Mouse (Mus musculus) embryonic facial prominence, embryonic 11.5 days (tissue): Measurements from ENCODE around the gene Ugt1a5. TPM values are rescaled to one million over a fixed set of nuclear protein-coding genes. Genes with fewer than 3 reads are reported as not detected.

Experiments
- ATAC-seq: fragments of 200-750 bp; cut with Nextera tagmentation; replicated peaks from 2 replicates; pipeline ENCODE4 v1.8.0; 2017; ENCODE audit warnings: low read depth; ENCODE audit not compliant: insufficient number of reproducible peaks, low FRiP score, low TSS enrichment
- DNase-seq: peaks from one replicate; pipeline ENCODE4 v3.0.0-alpha.2; 2015; ENCODE audit warnings: low spot score
- H3K27ac ChIP-seq: fragments of 300-500 bp; sonication (generic); replicated peaks from 2 replicates; pipeline ENCODE4 v1.5.1; 2014; ENCODE audit warnings: mild to moderate bottlenecking, low read depth, low read length, control low read depth
- H3K27me3 ChIP-seq: fragments of 300-500 bp; sonication (generic); 2 replicates; pipeline ENCODE4 v1.6.1; 2014; ENCODE audit warnings: mild to moderate bottlenecking, low read length, moderate library complexity, mixed read lengths; ENCODE audit not compliant: control insufficient read depth, insufficient read depth
- H3K36me3 ChIP-seq: fragments of 300-500 bp; sonication (generic); replicated peaks from 2 replicates; pipeline ENCODE4 v1.6.1; 2014; ENCODE audit warnings: low read depth, mild to moderate bottlenecking, low read length, moderate library complexity, mixed read lengths; ENCODE audit not compliant: control insufficient read depth, insufficient read depth
- H3K4me1 ChIP-seq: fragments of 300-500 bp; sonication (generic); 2 replicates; pipeline ENCODE4 v1.6.1; 2014; ENCODE audit warnings: low read length, mixed read lengths; ENCODE audit not compliant: control insufficient read depth, insufficient read depth
- H3K4me2 ChIP-seq: fragments of 300-500 bp; sonication (generic); 2 replicates; pipeline ENCODE4 v1.6.1; 2014; ENCODE audit warnings: low read depth, mild to moderate bottlenecking, control low read depth, low read length, moderate library complexity
- H3K4me3 ChIP-seq: fragments of 300-500 bp; sonication (generic); 2 replicates; pipeline ENCODE4 v1.5.1; 2014; ENCODE audit warnings: low read depth, low read length, control low read depth
- H3K9ac ChIP-seq: fragments of 300-500 bp; sonication (generic); replicated peaks from 2 replicates; pipeline ENCODE4 v1.6.1; 2014; ENCODE audit warnings: mild to moderate bottlenecking, control low read depth, low read length
- H3K9me3 ChIP-seq: fragments of 300-500 bp; sonication (generic); replicated peaks from 2 replicates; pipeline ENCODE4 v1.6.1; 2016; ENCODE audit warnings: mild to moderate bottlenecking, low read length, inconsistent platforms, mixed read lengths; ENCODE audit not compliant: control insufficient read depth
- WGBS: fragments of 180-500 bp; shearing (Covaris S2); extraction: QIAGEN DNeasy Blood & Tissue Kit; methylation state at CpG from one replicate; pipeline ENCODE4 v1.1.7; 2014; 5-methylcytosine and 5-hydroxymethylcytosine counted together
- polyA plus RNA-seq: library from polyadenylated mRNA; unstranded; fragments of >200 nt; fragmentation: Nextera tagmentation; extraction: Ambion mirVana; gene quantifications from 2 replicates; pipeline ENCODE4 v1.2.1, GENCODE M21; 2014

Ugt1a5 gene
- polyA plus RNA-seq, 1 experiment from 2014 or later: not detected

GRCm38 (mm10) chr1:88249596-88249995 lies 83.8 kb downstream of the Ugt1a5 start:
- Histone ChIP-seq H3K4me1 (no peaks in the 10 kb centered on the region), H3K27ac (no peak overlapping the region), H3K9me3 (peaks cover 93% of the 10 kb centered on the region), H3K36me3 (no peaks in the 10 kb centered on the region), H3K27me3 (no peaks in the 10 kb centered on the region), H3K4me3 (no peak overlapping the region), H3K9ac (no peak overlapping the region), H3K4me2 (no peak overlapping the region)
- 80% methylated on average over 7 of the region's 7 CpGs for WGBS
- ATAC-seq (no peak; the same call in 1 of the 2 replicates), DNase-seq (no peak)

- Histone ChIP-seq H3K36me3 (no peaks in the 10 kb centered on the region), H3K9ac (no peak overlapping the region), H3K9me3 (peaks cover 93% of the 10 kb centered on the region), H3K27me3 (no peaks in the 10 kb centered on the region), H3K27ac (no peak overlapping the region), H3K4me3 (no peak overlapping the region), H3K4me1 (no peaks in the 10 kb centered on the region), H3K4me2 (no peak overlapping the region)
- 84% methylated on average over 5 of the region's 5 CpGs for WGBS
- DNase-seq (no peak), ATAC-seq (no peak; the same call in 1 of the 2 replicates)
Observed at GRCm38 (mm10) chr1:88250023-88250422, 84.2 kb downstream of the Ugt1a5 start.

DNA sequence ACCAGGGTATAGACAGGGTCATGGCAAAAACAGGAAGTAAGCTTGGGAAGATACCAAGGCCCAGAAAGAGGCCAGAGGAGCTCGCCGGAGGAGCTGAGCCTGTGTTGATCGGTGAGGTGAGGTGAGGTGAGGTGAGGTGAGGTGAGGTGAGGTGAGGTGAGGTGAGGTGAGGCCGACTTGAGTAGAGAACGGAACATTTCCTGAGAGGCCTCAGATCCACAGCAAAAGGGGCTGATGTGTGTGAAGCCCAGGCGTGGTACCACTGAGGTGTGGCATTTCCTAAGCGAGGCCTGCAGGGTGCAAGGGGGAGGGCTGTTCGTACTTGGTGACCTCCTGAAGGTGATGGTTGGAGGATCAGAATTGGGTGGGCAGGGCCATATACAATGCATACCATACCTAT lies 87.3 kb downstream of the Ugt1a5 start:
- Histone ChIP-seq H3K4me3 (no peak overlapping the region), H3K9me3 (peaks cover 90% of the 10 kb centered on the region), H3K9ac (no peak overlapping the region), H3K27ac (no peak overlapping the region), H3K27me3 (no peaks in the 10 kb centered on the region), H3K4me1 (no peaks in the 10 kb centered on the region), H3K4me2 (no peak overlapping the region), H3K36me3 (no peaks in the 10 kb centered on the region)
- DNase-seq (no peak), ATAC-seq (no peak)
- 77% methylated on average over 8 of the region's 8 CpGs for whole genome bisulfite sequencing

DNA sequence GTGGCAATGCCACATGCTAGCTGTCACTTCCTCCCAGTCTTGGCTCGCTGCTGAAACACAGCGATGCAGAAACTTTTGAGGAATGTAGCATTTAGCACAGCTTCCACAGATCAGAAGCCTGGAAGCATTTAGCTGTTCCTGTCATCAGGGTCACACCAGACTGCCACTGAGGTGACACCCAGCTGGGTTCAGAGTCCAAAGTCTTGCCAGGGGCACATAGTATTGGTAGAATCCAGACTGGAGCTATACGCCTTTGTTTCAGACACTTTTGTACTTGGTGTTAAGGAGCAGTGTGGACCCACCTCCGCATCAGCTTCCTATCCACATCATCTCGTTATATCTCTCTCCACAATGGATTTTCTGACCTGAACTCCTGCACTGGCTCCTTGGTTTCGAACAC lies 87.7 kb downstream of the Ugt1a5 start:
- 68% methylated on average over 6 of the region's 6 CpGs for WGBS

GRCm38 (mm10) chr1:88254793-88255465 lies 89.1 kb downstream of the Ugt1a5 start:
- Histone ChIP-seq H3K9ac (no peak overlapping the region), H3K27ac (no peak overlapping the region)
- ATAC-seq: no peak

More for the DNA sequence above, 87.7 kb downstream of the Ugt1a5 start:
- Histone ChIP-seq H3K27ac (no peak overlapping the region), H3K36me3 (no peaks in the 10 kb centered on the region), H3K9ac (no peak overlapping the region), H3K27me3 (no peaks in the 10 kb centered on the region), H3K4me1 (no peaks in the 10 kb centered on the region), H3K9me3 (peaks cover 90% of the 10 kb centered on the region), H3K4me3 (no peak overlapping the region), H3K4me2 (no peak overlapping the region)
- no peak for DNase-seq
- no peak for ATAC-seq

GRCm38 (mm10) chr1:88255466-88255857 lies 89.7 kb downstream of the Ugt1a5 start:
- Histone ChIP-seq H3K27ac (no peak overlapping the region), H3K27me3 (no peaks in the 10 kb centered on the region), H3K36me3 (peaks cover 11% of the 10 kb centered on the region), H3K4me1 (no peaks in the 10 kb centered on the region), H3K4me3 (no peak overlapping the region), H3K4me2 (no peak overlapping the region), H3K9me3 (peaks cover 81% of the 10 kb centered on the region), H3K9ac (no peak overlapping the region)
- 55% methylated on average over 2 of the region's 2 CpGs for WGBS
- DNase-seq (no peak), ATAC-seq (no peak)

More at GRCm38 (mm10) chr1:88254793-88255465, 89.1 kb downstream of the Ugt1a5 start:
- no peak for DNase-seq
- no peak overlapping the region for H3K4me3 ChIP-seq
- H3K36me3 ChIP-seq: peaks cover 5% of the 10 kb centered on the region
- 87% methylated on average over 12 of the region's 12 CpGs for WGBS
- no peaks in the 10 kb centered on the region for H3K27me3 ChIP-seq
- no peak overlapping the region for H3K4me2 ChIP-seq
- H3K9me3 ChIP-seq: peaks cover 83% of the 10 kb centered on the region
- H3K4me1 ChIP-seq: no peaks in the 10 kb centered on the region

- Histone ChIP-seq H3K4me1 (no peaks in the 10 kb centered on the region), H3K27ac (no peak overlapping the region), H3K36me3 (peaks cover 16% of the 10 kb centered on the region), H3K27me3 (no peaks in the 10 kb centered on the region), H3K4me3 (no peak overlapping the region), H3K4me2 (no peak overlapping the region), H3K9ac (no peak overlapping the region), H3K9me3 (peaks cover 74% of the 10 kb centered on the region)
- no peak for DNase-seq
- 80% methylated on average over 13 of the region's 13 CpGs for WGBS
- no peak for ATAC-seq
Observed at GRCm38 (mm10) chr1:88255989-88256754, 90.4 kb downstream of the Ugt1a5 start.
